Mouse (Mus musculus) layer of hippocampus, postnatal 10 days (tissue): Measurements from ENCODE around the gene Olfr1368. TPM values are rescaled to one million over a fixed set of nuclear protein-coding genes. Genes with fewer than 3 reads are reported as not detected.

ENCODE experiments used
- DNase-seq, 2 experiments: peaks; one replicate each; pipeline ENCODE4 v3.0.0; 2021; ENCODE audit warnings: low spot score in 2 of 2
- long read RNA-seq: library from polyadenylated mRNA; stranded (forward); transcript quantifications from one replicate; pipeline ENCODE4 v2.0.0, GENCODE M21; 2023
- total RNA-seq, 2 experiments: library from RNA; stranded (reverse); gene quantifications; 2 replicates each; pipeline ENCODE4 v1.2.3; 2021

Gene Olfr1368
- total RNA-seq, result not detected
- long read RNA-seq, result 0 reads

GRCm38 (mm10) chr13:21145767-21146166 lies at the start of gene Olfr1368:
Gene Olfr1368 (minus strand): TSS chr13:21145867.
- no peak for DNase-seq

GRCm38 (mm10) chr13:21185521-21185920 lies 39.9 kb upstream of the Olfr1368 start:
- DNase-seq, result no peak

- DNase-seq, result no peak
Observed at GRCm38 (mm10) chr13:21183661-21184060, 38.0 kb upstream of the Olfr1368 start.

- no peak for DNase-seq
Observed at GRCm38 (mm10) chr13:21183066-21183465, 37.4 kb upstream of the Olfr1368 start.

- no peak for DNase-seq
Observed at GRCm38 (mm10) chr13:21181996-21182395, 36.3 kb upstream of the Olfr1368 start.

- peak; percentile 61 to 69 for DNase-seq
Observed at GRCm38 (mm10) chr13:21180551-21181530, 35.2 kb upstream of the Olfr1368 start.

GRCm38 (mm10) chr13:21179724-21180550 lies 34.3 kb upstream of the Olfr1368 start:
- DNase-seq, result peak; percentile 80 to 88

- DNase-seq, result no peak
Observed at GRCm38 (mm10) chr13:21179367-21179723, 33.7 kb upstream of the Olfr1368 start, which contains the start of gene Trim27. Gene Trim27 (plus strand): TSS chr13:21179445.

- no peak for DNase-seq
Observed at GRCm38 (mm10) chr13:21178364-21178763, 32.7 kb upstream of the Olfr1368 start.

GRCm38 (mm10) chr13:21177657-21178056 lies 32.0 kb upstream of the Olfr1368 start:
- DNase-seq, result no peak

- DNase-seq, result no peak
Observed at GRCm38 (mm10) chr13:21176733-21177132, 31.1 kb upstream of the Olfr1368 start.

- DNase-seq, result peak; percentile 74 to 75
Observed at GRCm38 (mm10) chr13:21173072-21173471, 27.4 kb upstream of the Olfr1368 start.

- DNase-seq, result peak; percentile 64 to 75
Observed at GRCm38 (mm10) chr13:21172241-21173027, 26.8 kb upstream of the Olfr1368 start.

- peak in 1 of 2 experiments; percentile 43 for DNase-seq
Observed at GRCm38 (mm10) chr13:21171600-21172150, 26.0 kb upstream of the Olfr1368 start.

GRCm38 (mm10) chr13:21171156-21171530 lies 25.5 kb upstream of the Olfr1368 start:
- DNase-seq, result peak in 1 of 2 experiments; percentile 40

GRCm38 (mm10) chr13:21170431-21171155 lies 24.9 kb upstream of the Olfr1368 start:
- peak in 1 of 2 experiments; percentile 11 for DNase-seq

- peak; percentile 72 to 83 for DNase-seq
Observed at GRCm38 (mm10) chr13:21169657-21170430, 24.2 kb upstream of the Olfr1368 start.

- peak in 1 of 2 experiments; percentile 13 for DNase-seq
Observed at GRCm38 (mm10) chr13:21169121-21169656, 23.5 kb upstream of the Olfr1368 start.
